Mouse (Mus musculus) intestine, postnatal 0 days (tissue): ENCODE measurements around the gene Mecom. TPM values are rescaled to one million over a fixed set of nuclear protein-coding genes. Genes with fewer than 3 reads are reported as not detected.

Experiments used
- ATAC-seq: fragments of 200-750 bp; cut with Nextera tagmentation; 2 replicates; pipeline ENCODE4 v1.8.0; 2017; ENCODE audit warnings: mild to moderate bottlenecking, moderate TSS enrichment, moderate library complexity
- H3K27ac ChIP-seq: fragments of 300-500 bp; sonication (generic); 2 replicates; pipeline ENCODE4 v1.5.1; 2014; ENCODE audit warnings: mild to moderate bottlenecking, low read depth, low read length, moderate library complexity
- H3K27me3 ChIP-seq: fragments of 300-500 bp; sonication (generic); replicated peaks from 2 replicates; pipeline ENCODE4 v1.6.1; 2014; ENCODE audit warnings: low read length, mixed read lengths; ENCODE audit not compliant: control insufficient read depth, insufficient read depth
- H3K36me3 ChIP-seq: fragments of 300-500 bp; sonication (generic); 2 replicates; pipeline ENCODE4 v1.6.1; 2014; ENCODE audit warnings: mild to moderate bottlenecking, moderate library complexity; ENCODE audit not compliant: control insufficient read depth, insufficient read depth
- H3K4me1 ChIP-seq: fragments of 300-500 bp; sonication (generic); replicated peaks from 2 replicates; pipeline ENCODE4 v1.6.1; 2014; ENCODE audit warnings: antibody characterized with exemption, low read length, mixed read lengths; ENCODE audit not compliant: control insufficient read depth, insufficient read depth
- H3K4me2 ChIP-seq: fragments of 300-500 bp; sonication (generic); replicated peaks from 2 replicates; pipeline ENCODE4 v1.6.1; 2014; ENCODE audit warnings: low read depth, mild to moderate bottlenecking, moderate library complexity
- H3K4me3 ChIP-seq: fragments of 300-500 bp; sonication (generic); 2 replicates; pipeline ENCODE4 v1.5.1; 2014; ENCODE audit warnings: low read depth, low read length
- H3K9ac ChIP-seq: fragments of 300-500 bp; sonication (generic); 2 replicates; pipeline ENCODE4 v1.6.1; 2014; ENCODE audit warnings: mild to moderate bottlenecking, low read depth, low read length
- H3K9me3 ChIP-seq: fragments of 300-500 bp; sonication (generic); 2 replicates; pipeline ENCODE4 v1.6.1; 2016; ENCODE audit warnings: mixed run types; ENCODE audit not compliant: control insufficient read depth
- CTCF ChIP-seq: sonication (generic); IDR thresholded peaks from 2 replicates; pipeline ENCODE4 v1.5.1; 2016; ENCODE audit warnings: low read depth, mild to moderate bottlenecking, control low read depth, antibody characterized with exemption, moderate library complexity
- WGBS: fragments of 180-500 bp; shearing (Covaris S2); extraction: QIAGEN DNeasy Blood & Tissue Kit; methylation state at CpG from one replicate; pipeline ENCODE4 v1.1.7; 2014; 5-methylcytosine and 5-hydroxymethylcytosine counted together
- polyA plus RNA-seq: library from polyadenylated mRNA; unstranded; fragments of >200 nt; fragmentation: Nextera tagmentation; extraction: Ambion mirVana; gene quantifications from 2 replicates; pipeline ENCODE4 v1.2.1, GENCODE M21; 2015

Mecom gene
- polyA plus RNA-seq, 1 experiment from 2014 or later, result 7.7 TPM

GRCm38 (mm10) chr3:30255828-30256227 is 292.0 kb downstream of the Mecom start:
- peak; percentile 51 for ATAC-seq

DNA sequence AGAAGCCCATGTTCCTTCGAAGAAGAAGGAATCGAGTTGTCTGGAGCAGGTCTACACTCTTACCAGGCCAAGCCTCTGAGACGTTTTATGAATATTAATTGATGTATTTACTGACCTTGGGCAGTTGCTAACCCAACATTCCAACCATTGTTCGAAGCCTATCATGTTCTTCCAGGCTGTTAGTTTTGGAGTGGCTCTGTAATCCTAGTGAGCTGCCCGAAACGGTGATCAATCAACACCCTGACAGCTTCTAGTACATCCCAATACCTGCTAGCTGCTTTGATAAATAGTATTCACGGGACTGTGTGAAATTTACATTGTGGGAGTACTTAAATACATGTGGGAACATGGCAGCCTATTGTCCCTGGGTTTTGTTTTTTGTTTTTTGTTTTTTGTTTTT is 293.4 kb downstream of the Mecom start:
- Histone ChIP-seq H3K4me1 (no peaks in the 10 kb centered on the region), H3K4me3 (no peak overlapping the region), H3K36me3 (no peaks in the 10 kb centered on the region), H3K4me2 (no peak overlapping the region), H3K9me3 (no peaks in the 10 kb centered on the region), H3K27me3 (no peaks in the 10 kb centered on the region), H3K27ac (no peak overlapping the region), H3K9ac (no peak overlapping the region)
- no peak for ATAC-seq
- no peak for TF ChIP-seq CTCF
- WGBS, result 39% methylated on average over 7 of the region's 7 CpGs

More at GRCm38 (mm10) chr3:30255828-30256227, 292.0 kb downstream of the Mecom start:
- 48% methylated on average over 5 of the region's 5 CpGs for WGBS
- H3K4me1 ChIP-seq, result no peaks in the 10 kb centered on the region
- no peaks in the 10 kb centered on the region for H3K36me3 ChIP-seq
- H3K27ac ChIP-seq, result no peak overlapping the region
- no peak for TF ChIP-seq CTCF
- no peak overlapping the region for H3K4me3 ChIP-seq
- H3K9me3 ChIP-seq, result no peaks in the 10 kb centered on the region
- no peak overlapping the region for H3K9ac ChIP-seq
- no peak overlapping the region for H3K4me2 ChIP-seq
- H3K27me3 ChIP-seq, result no peaks in the 10 kb centered on the region

DNA sequence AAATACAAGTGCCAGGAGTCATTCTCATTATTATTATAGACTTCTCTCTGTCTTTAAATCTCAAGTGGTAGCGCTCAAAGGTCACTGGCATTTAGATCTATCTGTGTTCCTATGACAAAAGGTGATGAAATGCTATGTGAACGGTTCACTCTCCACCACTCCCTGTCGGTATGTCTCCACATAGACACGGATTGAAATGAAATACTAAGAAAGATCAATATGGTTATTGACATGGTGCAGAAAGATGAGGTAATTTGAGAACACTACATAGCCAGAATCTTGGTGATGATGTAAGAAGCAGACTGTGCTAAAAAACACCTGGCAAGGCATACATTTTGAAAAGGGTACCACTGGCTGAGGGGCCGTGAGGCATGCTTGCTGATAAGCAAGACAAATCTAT is 294.1 kb downstream of the Mecom start:
- H3K27ac ChIP-seq, result no peak overlapping the region
- no peak overlapping the region for H3K4me2 ChIP-seq
- H3K36me3 ChIP-seq, result no peaks in the 10 kb centered on the region
- 72% methylated on average over 5 of the region's 5 CpGs for WGBS
- no peaks in the 10 kb centered on the region for H3K27me3 ChIP-seq
- H3K9ac ChIP-seq, result no peak overlapping the region
- ATAC-seq, result no peak
- no peak overlapping the region for H3K4me3 ChIP-seq
- no peak for TF ChIP-seq CTCF
- no peaks in the 10 kb centered on the region for H3K9me3 ChIP-seq
- no peaks in the 10 kb centered on the region for H3K4me1 ChIP-seq

DNA sequence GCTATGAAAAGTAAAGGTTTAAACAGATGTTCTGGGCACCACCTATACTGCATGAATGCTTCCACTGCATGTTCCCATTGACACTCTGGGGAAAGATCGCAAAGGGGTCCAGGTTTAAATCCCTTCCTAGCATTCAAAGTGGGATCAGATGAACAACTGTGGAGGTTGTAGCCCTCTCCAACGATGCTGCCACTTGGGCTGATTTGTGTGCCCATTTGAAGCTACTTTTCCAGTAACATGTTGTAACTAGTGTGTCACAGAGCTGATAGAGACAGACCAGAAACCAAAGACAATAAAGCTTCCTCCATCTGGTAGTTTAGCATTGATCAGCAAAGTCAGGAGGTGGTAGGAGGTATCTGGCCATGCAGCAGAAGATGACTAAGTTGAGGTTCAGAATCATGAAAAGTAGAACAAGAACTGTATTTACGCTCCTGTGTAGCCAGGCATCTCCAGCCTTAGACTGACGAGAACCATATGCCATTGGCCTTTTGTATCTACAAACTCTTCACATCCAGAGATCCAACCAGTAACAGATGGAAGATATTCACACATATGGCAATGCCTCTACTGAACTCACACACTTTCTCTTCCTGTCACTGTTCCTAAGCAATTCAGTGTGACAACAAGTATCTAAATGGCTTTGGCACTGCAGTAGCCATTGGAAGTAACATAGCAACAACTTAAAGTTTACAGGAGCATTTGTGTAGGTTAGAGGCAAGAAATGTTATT is 299.0 kb downstream of the Mecom start:
- Histone ChIP-seq H3K9ac (no peak overlapping the region), H3K4me2 (no peak overlapping the region), H3K9me3 (no peaks in the 10 kb centered on the region), H3K4me3 (no peak overlapping the region), H3K36me3 (no peaks in the 10 kb centered on the region), H3K4me1 (peaks cover 8% of the 10 kb centered on the region; the same call in 1 of the 2 replicates), H3K27ac (no peak overlapping the region), H3K27me3 (no peaks in the 10 kb centered on the region)
- WGBS, result 83% methylated on average over 4 of the region's 4 CpGs
- ATAC-seq, result no peak
- TF ChIP-seq CTCF, result no peak

GRCm38 (mm10) chr3:30247256-30247655 is 300.6 kb downstream of the Mecom start:
- no peak overlapping the region for H3K4me3 ChIP-seq
- H3K36me3 ChIP-seq, result no peaks in the 10 kb centered on the region
- H3K9ac ChIP-seq, result no peak overlapping the region
- ATAC-seq, result no peak
- no peak for TF ChIP-seq CTCF
- WGBS, result 78% methylated on average over 5 of the region's 5 CpGs
- peaks cover 12% of the 10 kb centered on the region for H3K4me1 ChIP-seq
- H3K9me3 ChIP-seq, result no peaks in the 10 kb centered on the region
- H3K27me3 ChIP-seq, result no peaks in the 10 kb centered on the region
- H3K27ac ChIP-seq, result no peak overlapping the region
- H3K4me2 ChIP-seq, result no peak overlapping the region

GRCm38 (mm10) chr3:30246431-30247041 is 301.3 kb downstream of the Mecom start:
- Histone ChIP-seq H3K9ac (no peak overlapping the region), H3K27ac (peak overlapping the region; percentile 29; the same call in 1 of the 2 replicates), H3K4me3 (no peak overlapping the region), H3K9me3 (no peaks in the 10 kb centered on the region), H3K4me2 (peak overlapping the region; percentile 17; the same call in 1 of the 2 replicates), H3K4me1 (peaks cover 13% of the 10 kb centered on the region), H3K27me3 (no peaks in the 10 kb centered on the region), H3K36me3 (no peaks in the 10 kb centered on the region)
- WGBS, result 50% methylated on average over 12 of the region's 12 CpGs
- peak; percentile 54 for TF ChIP-seq CTCF
- peak; percentile 82 for ATAC-seq
